16 mouse cellular contexts compared by ENCODE assay signal in the genomic region with DNA sequence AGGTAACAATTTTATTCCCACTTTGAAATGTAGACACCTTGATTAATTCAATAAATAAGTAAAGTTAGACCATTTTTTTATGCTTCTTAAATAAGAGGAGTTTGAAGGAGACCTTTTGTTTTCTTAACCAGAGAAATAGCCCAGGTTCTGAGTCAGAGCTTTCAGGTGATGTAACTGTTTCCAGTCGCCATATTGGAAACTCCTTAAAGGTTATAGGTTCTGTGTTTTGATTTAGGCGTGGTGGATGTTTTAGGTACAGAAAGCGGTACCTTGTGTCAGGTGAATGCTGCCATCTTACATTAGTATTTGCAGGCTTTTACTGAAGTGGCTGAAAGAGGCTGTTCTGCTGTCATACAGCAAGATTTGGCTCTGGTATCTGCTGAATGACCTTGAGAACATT. TPM values are rescaled to one million over a fixed set of nuclear protein-coding genes. Genes with fewer than 3 reads are reported as not detected.
DNase-seq lines count a peak whose midpoint lies in the region; ATAC-seq and TF ChIP-seq lines count a peak whose summit lies in the region.
"Had no signal": no experiment of that assay in that cellular context is flagged by ENCODE, and none has a peak within 500 bp of the region (broad histone marks: within the 10 kb centered on the region; RNA-seq: fewer than 3 reads in every experiment).

No protein-coding gene starts in this region.

- no peak for TF ChIP-seq CTCF in lung, embryonic 14.5 days (IDR thresholded peaks at IDR 0.05; ENCODE audit: low read depth)

- no peaks in the 10 kb centered on the region for H3K9me3 ChIP-seq in lung, embryonic 14.5 days (ENCODE audit: low read depth, low read length)
- no peaks in the 10 kb centered on the region for H3K9me3 ChIP-seq in forebrain, embryonic 14.5 days (replicated peaks; ENCODE audit: control insufficient read depth, low read length)
- no peaks in the 10 kb centered on the region for H3K9me3 ChIP-seq in midbrain, embryonic 10.5 days (replicated peaks)
- H3K9me3 ChIP-seq: embryonic facial prominence, embryonic 13.5 days; heart, embryonic 13.5 days; limb, embryonic 12.5 days had no signal

- no peaks in the 10 kb centered on the region for H3K36me3 ChIP-seq in lung, embryonic 14.5 days (ENCODE audit: insufficient read depth)
- H3K36me3 ChIP-seq in forebrain, embryonic 14.5 days (ENCODE audit: control insufficient read depth, insufficient read depth, low read length) = 0 out of 2 replicates have a peak, but pooled peaks cover 4% of the 10 kb centered on the region
- no peaks in the 10 kb centered on the region for H3K36me3 ChIP-seq in midbrain, embryonic 10.5 days
- no peaks in the 10 kb centered on the region for H3K36me3 ChIP-seq in splenic B cell, adult 2 months (ENCODE audit: control insufficient read depth, insufficient read depth, low read length, poor library complexity, severe bottlenecking)
- H3K36me3 ChIP-seq: embryonic facial prominence, embryonic 13.5 days; heart, embryonic 13.5 days; limb, embryonic 12.5 days had no signal

- H3K4me2 ChIP-seq in lung, embryonic 14.5 days = peak overlapping the region; percentile 32
- peak overlapping the region; percentile 77 for H3K4me2 ChIP-seq in forebrain, embryonic 14.5 days (ENCODE audit: low read length)
- H3K4me2 ChIP-seq: embryonic facial prominence, embryonic 13.5 days; heart, embryonic 13.5 days had no signal

- ATAC-seq in lung, embryonic 14.5 days (ENCODE audit: insufficient read depth) = no peak
- ATAC-seq in forebrain, embryonic 14.5 days = no peak
- ATAC-seq: intestine, embryonic 16.5 days had no signal

- WGBS in lung, embryonic 14.5 days = 85% methylated on average over 3 of the region's 3 CpGs
- WGBS in forebrain, embryonic 14.5 days = 77% methylated on average over 3 of the region's 3 CpGs
- WGBS in midbrain, embryonic 10.5 days = 89% methylated on average over 3 of the region's 3 CpGs

- peaks cover 8% of the 10 kb centered on the region; the same call in 1 of the 2 replicates for H3K27me3 ChIP-seq in lung, embryonic 14.5 days (ENCODE audit: insufficient read depth, low read length)
- no peaks in the 10 kb centered on the region for H3K27me3 ChIP-seq in forebrain, embryonic 14.5 days (replicated peaks; ENCODE audit: control insufficient read depth, insufficient read depth, low read length)
- peaks cover 15% of the 10 kb centered on the region for H3K27me3 ChIP-seq in midbrain, embryonic 10.5 days (ENCODE audit: low read depth, poor library complexity, severe bottlenecking)
- H3K27me3 ChIP-seq in splenic B cell, adult 2 months (ENCODE audit: control insufficient read depth, insufficient read depth, low read length, poor library complexity, severe bottlenecking) = no peaks in the 10 kb centered on the region

- H3K27ac ChIP-seq in lung, embryonic 14.5 days (ENCODE audit: low read depth) = no peak overlapping the region
- no peak overlapping the region for H3K27ac ChIP-seq in forebrain, embryonic 14.5 days (ENCODE audit: low read depth, low read length)
- H3K27ac ChIP-seq in midbrain, embryonic 10.5 days (replicated peaks) = no peak overlapping the region
- H3K27ac ChIP-seq: embryonic facial prominence, embryonic 13.5 days; heart, embryonic 13.5 days; limb, embryonic 12.5 days had no signal

- no peak overlapping the region for H3K4me3 ChIP-seq in lung, embryonic 14.5 days (ENCODE audit: low read depth, low read length)
- H3K4me3 ChIP-seq in forebrain, embryonic 14.5 days (ENCODE audit: low read depth, low read length) = peak overlapping the region; percentile 86
- H3K4me3 ChIP-seq in midbrain, embryonic 10.5 days = peak overlapping the region; percentile 12; the same call in 1 of the 2 replicates
- H3K4me3 ChIP-seq: embryonic facial prominence, embryonic 13.5 days; heart, embryonic 13.5 days; limb, embryonic 12.5 days had no signal

- H3K9ac ChIP-seq in lung, embryonic 14.5 days = no peak overlapping the region
- peak overlapping the region; percentile 41; the same call in 1 of the 2 replicates for H3K9ac ChIP-seq in forebrain, embryonic 14.5 days (ENCODE audit: low read length)
- H3K9ac ChIP-seq: embryonic facial prominence, embryonic 13.5 days; heart, embryonic 13.5 days; limb, embryonic 12.5 days had no signal

- DNase-seq in lung, embryonic 14.5 days = no peak
- no peak for DNase-seq in lung, postnatal 10 days
- DNase-seq in forebrain, embryonic 14.5 days (ENCODE audit: low spot score) = no peak
- DNase-seq in midbrain, embryonic 10.5 days (ENCODE audit: low spot score) = no peak
- DNase-seq in splenic B cell, adult 2 months (ENCODE audit: low read depth, low spot score) = peak; percentile 45
- no peak for DNase-seq in urinary bladder, postnatal 25 days (ENCODE audit: low spot score)
- no peak for DNase-seq in cerebellum, postnatal 36 days
- DNase-seq in lung, adult 18-20 months = no peak
- DNase-seq: adrenal gland, postnatal 25 days; cerebellum, adult 11-12 months; layer of hippocampus, adult 9-11 months; lung, postnatal 14 days had no signal

- peaks cover 3% of the 10 kb centered on the region; the same call in 1 of the 2 replicates for H3K4me1 ChIP-seq in lung, embryonic 14.5 days (ENCODE audit: insufficient read depth)
- peaks cover 28% of the 10 kb centered on the region for H3K4me1 ChIP-seq in forebrain, embryonic 14.5 days (ENCODE audit: control insufficient read depth, insufficient read depth, low read length)
- peaks cover 58% of the 10 kb centered on the region for H3K4me1 ChIP-seq in midbrain, embryonic 10.5 days

RNA-seq across cellular contexts. Expression of a gene that starts 4.4 kb away (rescaled TPM):
- polyA plus RNA-seq in lung, embryonic 14.5 days (2014; fragmentation: Nextera tagmentation; extraction: Ambion mirVana) = 2.9 and 4.5 TPM in 2 replicates
- polyA plus RNA-seq in forebrain, embryonic 14.5 days (2014; fragmentation: Nextera tagmentation; extraction: Ambion mirVana) = 10.3 and 15.6 TPM in 2 replicates
- polyA plus RNA-seq in midbrain, embryonic 10.5 days (2016; fragmentation: Nextera tagmentation; extraction: Ambion mirVana) = 3.2 and 3.4 TPM in 2 replicates
